Mouse (Mus musculus): Measurements from ENCODE around the gene Sp9.

DNA sequence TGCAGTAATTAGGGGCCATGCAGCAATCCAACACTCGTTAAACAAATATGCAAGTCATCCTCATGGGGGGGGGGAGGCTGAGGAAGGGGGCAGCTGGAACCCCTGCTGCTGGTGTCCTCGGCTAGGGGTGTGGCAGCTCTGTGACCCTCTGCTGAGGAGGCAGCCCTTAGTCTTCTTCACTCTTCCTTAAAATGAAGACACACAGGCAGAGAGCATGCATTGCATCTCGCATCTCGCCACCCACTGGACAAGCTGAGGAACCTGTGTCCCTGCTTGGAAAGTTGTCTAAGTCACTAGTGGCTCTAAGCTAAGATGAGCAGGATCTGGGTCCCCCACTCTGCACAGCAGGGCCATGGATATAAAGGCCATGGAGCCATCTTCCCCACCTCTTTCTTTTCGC is 5.7 kb upstream of the Sp9 start:
- TF ChIP-seq CTCF (IDR thresholded peaks at IDR 0.05; ENCODE audit: borderline replicate concordance, insufficient read depth, low read depth, low read length): peak; percentile 22; the same call in 1 of the 2 replicates
- TF ChIP-seq POLR2A (IDR thresholded peaks at IDR 0.05; ENCODE audit: borderline replicate concordance, insufficient read depth, low read length): no peak
